Mouse (Mus musculus) G1E (cell line): ENCODE measurements around the gene H2-D1. TPM values are rescaled to one million over a fixed set of nuclear protein-coding genes. Genes with fewer than 3 reads are reported as not detected.
A peak's percentile ranks its signal among the peaks of the same experiment; 100 is the strongest.
"Not testable (repeated sequence)": the region's sequence is repeated elsewhere in the genome, so short reads cannot be mapped to it uniquely, and the experiment has no call there.

ENCODE experiments used
- ATAC-seq: 2 replicates; pipeline ENCODE4 v1.8.0; 2016; ENCODE audit warnings: mild to moderate bottlenecking; ENCODE audit not compliant: insufficient number of reproducible peaks, poor library complexity, low FRiP score, severe bottlenecking; ENCODE audit errors: extremely low read depth
- DNase-seq: peaks from one replicate; pipeline ENCODE4 v3.0.0; 2012; ENCODE audit warnings: low spot score
- H3K27me3 ChIP-seq: 2 replicates; pipeline ENCODE4 v1.6.1; 2012; ENCODE audit warnings: mild to moderate bottlenecking, low read length, inconsistent platforms; ENCODE audit not compliant: insufficient read depth
- H3K36me3 ChIP-seq: replicated peaks from 2 replicates; pipeline ENCODE3; 2012; ENCODE audit warnings: mild to moderate bottlenecking, inconsistent platforms
- H3K4me1 ChIP-seq: 2 replicates; pipeline ENCODE4 v1.6.1; 2012; ENCODE audit warnings: low read depth, low read length, inconsistent platforms, mixed read lengths; ENCODE audit not compliant: insufficient read depth
- H3K4me3 ChIP-seq: 2 replicates; pipeline ENCODE4 v1.5.1; 2012; ENCODE audit warnings: low read depth, mild to moderate bottlenecking, inconsistent platforms, low read length, moderate library complexity, mixed read lengths
- H3K9me3 ChIP-seq: replicated peaks from 2 replicates; pipeline ENCODE4 v1.6.1; 2012; ENCODE audit warnings: inconsistent platforms
- CTCF ChIP-seq: IDR thresholded peaks from 2 replicates; pipeline ENCODE4 v1.5.1; 2012; ENCODE audit warnings: low read depth, low read length, inconsistent platforms, mixed read lengths
- GATA1 ChIP-seq: IDR thresholded peaks from 2 replicates; pipeline ENCODE4 v1.6.1; 2012; ENCODE audit warnings: borderline replicate concordance, low read length, inconsistent platforms, mixed read lengths
- GATA2 ChIP-seq: IDR thresholded peaks from 2 replicates; pipeline ENCODE4 v1.6.1; 2012; ENCODE audit warnings: low read depth, low read length, inconsistent platforms, borderline replicate concordance
- POLR2AphosphoS5 ChIP-seq: IDR thresholded peaks from 2 replicates; pipeline ENCODE4 v1.6.1; 2012; ENCODE audit warnings: low read depth, low read length, inconsistent platforms; ENCODE audit not compliant: insufficient replicate concordance
- TAL1 ChIP-seq: conservative IDR thresholded peaks from 2 replicates; pipeline ENCODE4 v1.6.1; 2012; ENCODE audit warnings: low read depth, low read length, inconsistent platforms, mixed read lengths
- polyA plus RNA-seq: library from polyadenylated mRNA; stranded (reverse); fragments of >175 nt; gene quantifications from 2 replicates; pipeline ENCODE4 v1.2.3, GENCODE M21; 2012
- total RNA-seq, 2 experiments: library from RNA; stranded (forward) in 1 of 2; stranded (reverse) in 1 of 2; fragments of 200-1000 nt in 1 of 2; fragments of >200 nt in 1 of 2; fragmentation: Nextera tagmentation in 1 of 2; gene quantifications; 2 replicates each; pipeline ENCODE4 v1.2.3; 2014 to 2017

The H2-D1 gene
- total and polyA plus RNA-seq, 3 experiments = 53.6 to 109 (median 88.5) TPM

- DNase-seq = no peak
- TF ChIP-seq GATA1 (no peak), CTCF (no peak), POLR2AphosphoS5 (no peak), GATA2 (no peak), TAL1 (no peak)
- peaks cover 76% of the 10 kb centered on the region for H3K36me3 ChIP-seq
- H3K9me3 ChIP-seq = no peaks in the 10 kb centered on the region
- ATAC-seq = no peak
- H3K27me3 ChIP-seq = no peaks in the 10 kb centered on the region
- peaks cover 57% of the 10 kb centered on the region for H3K4me1 ChIP-seq
- H3K4me3 ChIP-seq = peak within 1 kb of the TSS; percentile 86
Observed at GRCm38 (mm10) chr17:35233114-35233980, 29.2 kb upstream of the H2-D1 start, which contains the start of gene Atp6v1g2. Atp6v1g2 (plus strand) TSS chr17:35233660.

- ATAC-seq, H3K27me3 ChIP-seq, DNase-seq, H3K9me3 ChIP-seq: not testable (repeated sequence)
- Histone ChIP-seq H3K36me3 (peaks cover 75% of the 10 kb centered on the region), H3K4me3 (peak overlapping the region; percentile 86; the same call in 1 of the 2 replicates), H3K4me1 (peaks cover 58% of the 10 kb centered on the region)
Observed at GRCm38 (mm10) chr17:35234090-35234489, 28.4 kb upstream of the H2-D1 start.

GRCm38 (mm10) chr17:35234903-35235302 is 27.6 kb upstream of the H2-D1 start:
- Histone ChIP-seq H3K27me3 (no peaks in the 10 kb centered on the region), H3K36me3 (peaks cover 69% of the 10 kb centered on the region), H3K4me3 (peak overlapping the region; percentile 86), H3K4me1 (peaks cover 63% of the 10 kb centered on the region), H3K9me3 (no peaks in the 10 kb centered on the region)
- DNase-seq (no peak), ATAC-seq (no peak)
- no peak for TF ChIP-seq POLR2AphosphoS5
- TF ChIP-seq GATA2 = no peak
- no peak for TF ChIP-seq CTCF
- no peak for TF ChIP-seq TAL1
- no peak for TF ChIP-seq GATA1

GRCm38 (mm10) chr17:35235614-35236389 is 26.7 kb upstream of the H2-D1 start, which contains the start of gene Nfkbil1:
Nfkbil1 (minus strand) TSS chr17:35235792.
- Histone ChIP-seq H3K4me1 (peaks cover 72% of the 10 kb centered on the region), H3K9me3 (no peaks in the 10 kb centered on the region), H3K27me3 (no peaks in the 10 kb centered on the region), H3K4me3 (peak within 1 kb of the TSS; percentile 86), H3K36me3 (peaks cover 66% of the 10 kb centered on the region)
- TF ChIP-seq GATA2 (no peak), CTCF (no peak), GATA1 (no peak), TAL1 (no peak), POLR2AphosphoS5 (no peak)
- DNase-seq (peak; percentile 84), ATAC-seq (peak; percentile 79)

- Histone ChIP-seq H3K4me1 (peaks cover 71% of the 10 kb centered on the region), H3K27me3 (no peaks in the 10 kb centered on the region), H3K36me3 (peaks cover 60% of the 10 kb centered on the region), H3K9me3 (no peaks in the 10 kb centered on the region), H3K4me3 (peak overlapping the region; percentile 86)
- DNase-seq = peak; percentile 76
- TF ChIP-seq CTCF (peak; percentile 92), TAL1 (no peak)
- peak; percentile 67 for ATAC-seq
Observed at GRCm38 (mm10) chr17:35236390-35236746, 26.2 kb upstream of the H2-D1 start.

GRCm38 (mm10) chr17:35236996-35237395 is 25.5 kb upstream of the H2-D1 start:
- ATAC-seq (no peak), DNase-seq (no peak)
- Histone ChIP-seq H3K27me3 (no peaks in the 10 kb centered on the region), H3K9me3 (no peaks in the 10 kb centered on the region), H3K4me1 (peaks cover 65% of the 10 kb centered on the region), H3K36me3 (peaks cover 54% of the 10 kb centered on the region), H3K4me3 (no peak overlapping the region)
- TF ChIP-seq CTCF (no peak), GATA1 (no peak), TAL1 (no peak), POLR2AphosphoS5 (no peak), GATA2 (no peak)
